Mouse (Mus musculus) urinary bladder, postnatal 0 days (tissue): ENCODE data around the gene Arhgap10. TPM values are rescaled to one million over a fixed set of nuclear protein-coding genes. Genes with fewer than 3 reads are reported as not detected.

Source experiments
- polyA plus RNA-seq: library from polyadenylated mRNA; unstranded; fragments of >200 nt; fragmentation: Nextera tagmentation; extraction: Ambion mirVana; gene quantifications from 2 replicates; pipeline ENCODE4 v1.2.1, GENCODE M21; 2015

Arhgap10 gene
- 40.4 and 50.0 TPM in 2 replicates for polyA plus RNA-seq

GRCm38 (mm10) chr8:77517301-77518200 lies at the start of gene Arhgap10:
Arhgap10 (minus strand) TSS chr8:77517953.

GRCm38 (mm10) chr8:77549121-77549706 lies 31.5 kb upstream of the Arhgap10 start, which contains the start of gene Prmt9:
Prmt9 (plus strand) TSS chr8:77549397.

Other genes with a start within 250 kb of the Arhgap10 start
- 9.9 and 11.1 TPM in 2 replicates for gene Prmt9, start 31.4 kb upstream of the Arhgap10 start, polyA plus RNA-seq
- gene Tmem184c, start 92.7 kb upstream of the Arhgap10 start, polyA plus RNA-seq, result 15.9 and 17.3 TPM in 2 replicates
- gene Ednra, start 206.5 kb upstream of the Arhgap10 start, polyA plus RNA-seq, result 5.5 and 5.7 TPM in 2 replicates